Mouse (Mus musculus): ENCODE results near the gene Ccr3.
"Not testable (repeated sequence)": the region's sequence is repeated elsewhere in the genome, so short reads cannot be mapped to it uniquely, and the experiment has no call there.

Gene Ccr3

GRCm38 (mm10) chr9:124040932-124041331 is 19.2 kb downstream of the Ccr3 start:
- DNase-seq (ENCODE audit: low spot score in 2 of 2) = no peak

- DNase-seq (ENCODE audit: low spot score in 2 of 2) = no peak
These were observed 31.8 kb downstream of the Ccr3 start for GRCm38 (mm10) chr9:124053532-124053931.

- DNase-seq (ENCODE audit: low spot score in 2 of 2) = no peak
These were observed 34.5 kb downstream of the Ccr3 start for GRCm38 (mm10) chr9:124056158-124056709.

- no peak for DNase-seq (ENCODE audit: low spot score in 2 of 2)
These were observed 38.0 kb downstream of the Ccr3 start for GRCm38 (mm10) chr9:124059660-124060352.

GRCm38 (mm10) chr9:124061474-124062432 is 40.0 kb downstream of the Ccr3 start:
- not testable (repeated sequence) for DNase-seq (ENCODE audit: low spot score in 2 of 2)

GRCm38 (mm10) chr9:124066572-124067103 is 44.9 kb downstream of the Ccr3 start:
- no peak for DNase-seq (ENCODE audit: low spot score in 2 of 2)

- DNase-seq (ENCODE audit: low spot score in 2 of 2) = no peak
These were observed 46.6 kb downstream of the Ccr3 start for GRCm38 (mm10) chr9:124068098-124069058.

- DNase-seq (ENCODE audit: low spot score in 2 of 2) = no peak
These were observed 49.7 kb downstream of the Ccr3 start for GRCm38 (mm10) chr9:124071506-124071905.

GRCm38 (mm10) chr9:124079803-124080202 is 58.0 kb downstream of the Ccr3 start:
- no peak for DNase-seq (ENCODE audit: low spot score in 2 of 2)

- not testable (repeated sequence) for DNase-seq (ENCODE audit: low spot score in 2 of 2)
These were observed 58.7 kb downstream of the Ccr3 start for GRCm38 (mm10) chr9:124080471-124080870.

Data from right cerebral cortex, postnatal 36 days (tissue).